Mouse (Mus musculus): ENCODE measurements around the gene Lrrk1. TPM values are rescaled to one million over a fixed set of nuclear protein-coding genes. Genes with fewer than 3 reads are reported as not detected.

The Lrrk1 gene
- polyA plus RNA-seq, 1 experiment from 2014 or later, result 12.4 TPM

GRCm38 (mm10) chr7:66218193-66219014, 169.7 kb downstream of the Lrrk1 start:
- Histone ChIP-seq H3K4me2 (replicated peaks) (peak overlapping the region; percentile 13; the same call in 1 of the 2 replicates), H3K36me3 (no peaks in the 10 kb centered on the region), H3K4me1 (peaks cover 29% of the 10 kb centered on the region), H3K9me3 (no peaks in the 10 kb centered on the region), H3K4me3 (no peak overlapping the region), H3K27ac (peak overlapping the region; percentile 92), H3K9ac (no peak overlapping the region), H3K27me3 (no peaks in the 10 kb centered on the region)
- peak; percentile 42; the same call in 1 of the 2 replicates for ATAC-seq (ENCODE audit: insufficient number of reproducible peaks, insufficient read depth, low FRiP score, low TSS enrichment)
- WGBS, result 20% methylated on average over 9 of the region's 9 CpGs

GRCm38 (mm10) chr7:66217531-66218094, 170.5 kb downstream of the Lrrk1 start:
- H3K36me3 ChIP-seq, result no peaks in the 10 kb centered on the region
- H3K27me3 ChIP-seq, result no peaks in the 10 kb centered on the region
- peaks cover 27% of the 10 kb centered on the region for H3K4me1 ChIP-seq
- ATAC-seq (ENCODE audit: insufficient number of reproducible peaks, insufficient read depth, low FRiP score, low TSS enrichment), result no peak
- H3K9ac ChIP-seq, result no peak overlapping the region
- H3K27ac ChIP-seq, result peak overlapping the region; percentile 92
- H3K4me2 ChIP-seq (replicated peaks), result no peak overlapping the region; the same call in 1 of the 2 replicates
- 68% methylated on average over 7 of the region's 7 CpGs for WGBS
- no peak overlapping the region for H3K4me3 ChIP-seq
- no peaks in the 10 kb centered on the region for H3K9me3 ChIP-seq

- H3K27me3 ChIP-seq, result no peaks in the 10 kb centered on the region
- H3K36me3 ChIP-seq, result no peaks in the 10 kb centered on the region
- no peak overlapping the region for H3K27ac ChIP-seq
- no peak overlapping the region for H3K9ac ChIP-seq
- WGBS, result 77% methylated on average over 7 of the region's 7 CpGs
- ATAC-seq (ENCODE audit: insufficient number of reproducible peaks, insufficient read depth, low FRiP score, low TSS enrichment), result no peak
- H3K9me3 ChIP-seq, result no peaks in the 10 kb centered on the region
- H3K4me2 ChIP-seq (replicated peaks), result no peak overlapping the region
- no peak overlapping the region for H3K4me3 ChIP-seq
- H3K4me1 ChIP-seq, result peaks cover 27% of the 10 kb centered on the region
These were observed 171.1 kb downstream of the Lrrk1 start for GRCm38 (mm10) chr7:66217011-66217410.

GRCm38 (mm10) chr7:66215911-66216310, 172.2 kb downstream of the Lrrk1 start:
- WGBS, result 85% methylated on average over 1 of the region's 1 CpGs
- Histone ChIP-seq H3K27ac (no peak overlapping the region), H3K9me3 (no peaks in the 10 kb centered on the region), H3K4me2 (replicated peaks) (no peak overlapping the region), H3K9ac (no peak overlapping the region), H3K4me1 (peaks cover 27% of the 10 kb centered on the region), H3K4me3 (no peak overlapping the region), H3K36me3 (no peaks in the 10 kb centered on the region), H3K27me3 (no peaks in the 10 kb centered on the region)
- no peak for ATAC-seq (ENCODE audit: insufficient number of reproducible peaks, insufficient read depth, low FRiP score, low TSS enrichment)

- ATAC-seq (ENCODE audit: insufficient number of reproducible peaks, insufficient read depth, low FRiP score, low TSS enrichment), result no peak
- 78% methylated on average over 6 of the region's 6 CpGs for WGBS
- H3K4me2 ChIP-seq (replicated peaks), result no peak overlapping the region
- no peak overlapping the region for H3K9ac ChIP-seq
- H3K27me3 ChIP-seq, result no peaks in the 10 kb centered on the region
- H3K4me1 ChIP-seq, result peaks cover 25% of the 10 kb centered on the region
- no peak overlapping the region for H3K4me3 ChIP-seq
- no peaks in the 10 kb centered on the region for H3K9me3 ChIP-seq
- no peak overlapping the region for H3K27ac ChIP-seq
- no peaks in the 10 kb centered on the region for H3K36me3 ChIP-seq
These were observed 173.7 kb downstream of the Lrrk1 start for GRCm38 (mm10) chr7:66214477-66214876.

GRCm38 (mm10) chr7:66212887-66213286, 175.3 kb downstream of the Lrrk1 start:
- Histone ChIP-seq H3K4me3 (no peak overlapping the region), H3K27ac (no peak overlapping the region), H3K4me2 (replicated peaks) (no peak overlapping the region), H3K27me3 (no peaks in the 10 kb centered on the region), H3K9me3 (no peaks in the 10 kb centered on the region), H3K36me3 (no peaks in the 10 kb centered on the region), H3K9ac (no peak overlapping the region), H3K4me1 (peaks cover 9% of the 10 kb centered on the region)
- no peak for ATAC-seq (ENCODE audit: insufficient number of reproducible peaks, insufficient read depth, low FRiP score, low TSS enrichment)
- 77% methylated on average over 1 of the region's 1 CpGs for WGBS

GRCm38 (mm10) chr7:66209920-66210319, 178.2 kb downstream of the Lrrk1 start:
- no peak overlapping the region for H3K27ac ChIP-seq
- no peak overlapping the region for H3K4me3 ChIP-seq

GRCm38 (mm10) chr7:66201657-66202056, 186.5 kb downstream of the Lrrk1 start:
- no peak overlapping the region for H3K4me3 ChIP-seq
- 88% methylated on average over 2 of the region's 2 CpGs for WGBS
- H3K4me2 ChIP-seq (replicated peaks), result no peak overlapping the region
- H3K4me1 ChIP-seq, result peaks cover 22% of the 10 kb centered on the region
- no peak for ATAC-seq (ENCODE audit: insufficient number of reproducible peaks, insufficient read depth, low FRiP score, low TSS enrichment)
- no peaks in the 10 kb centered on the region for H3K27me3 ChIP-seq
- no peaks in the 10 kb centered on the region for H3K36me3 ChIP-seq
- H3K27ac ChIP-seq, result no peak overlapping the region
- no peaks in the 10 kb centered on the region for H3K9me3 ChIP-seq
- no peak overlapping the region for H3K9ac ChIP-seq

More at GRCm38 (mm10) chr7:66209920-66210319, 178.2 kb downstream of the Lrrk1 start:
- H3K9me3 ChIP-seq, result no peaks in the 10 kb centered on the region
- no peaks in the 10 kb centered on the region for H3K36me3 ChIP-seq
- no peaks in the 10 kb centered on the region for H3K27me3 ChIP-seq
- no peak for ATAC-seq (ENCODE audit: insufficient number of reproducible peaks, insufficient read depth, low FRiP score, low TSS enrichment)
- no peaks in the 10 kb centered on the region for H3K4me1 ChIP-seq
- H3K9ac ChIP-seq, result no peak overlapping the region
- no peak overlapping the region for H3K4me2 ChIP-seq (replicated peaks)
- WGBS, result 82% methylated on average over 2 of the region's 2 CpGs

GRCm38 (mm10) chr7:66200791-66201450, 187.2 kb downstream of the Lrrk1 start:
- Histone ChIP-seq H3K36me3 (no peaks in the 10 kb centered on the region), H3K9me3 (no peaks in the 10 kb centered on the region), H3K4me2 (replicated peaks) (no peak overlapping the region), H3K27me3 (no peaks in the 10 kb centered on the region), H3K9ac (no peak overlapping the region), H3K4me3 (no peak overlapping the region), H3K27ac (0 out of 2 replicates have a peak overlapping the region, but pooled peaks have one; percentile 30), H3K4me1 (peaks cover 22% of the 10 kb centered on the region)
- 32% methylated on average over 8 of the region's 8 CpGs for WGBS
- no peak for ATAC-seq (ENCODE audit: insufficient number of reproducible peaks, insufficient read depth, low FRiP score, low TSS enrichment)

GRCm38 (mm10) chr7:66200383-66200782, 187.8 kb downstream of the Lrrk1 start:
- 83% methylated on average over 3 of the region's 3 CpGs for WGBS
- no peak overlapping the region for H3K4me3 ChIP-seq
- no peaks in the 10 kb centered on the region for H3K27me3 ChIP-seq
- no peak overlapping the region for H3K9ac ChIP-seq
- 0 out of 2 replicates have a peak overlapping the region, but pooled peaks have one; percentile 30 for H3K27ac ChIP-seq
- H3K9me3 ChIP-seq, result no peaks in the 10 kb centered on the region
- no peak for ATAC-seq (ENCODE audit: insufficient number of reproducible peaks, insufficient read depth, low FRiP score, low TSS enrichment)
- H3K36me3 ChIP-seq, result no peaks in the 10 kb centered on the region
- no peak overlapping the region for H3K4me2 ChIP-seq (replicated peaks)
- peaks cover 22% of the 10 kb centered on the region for H3K4me1 ChIP-seq

GRCm38 (mm10) chr7:66199391-66199831, 188.7 kb downstream of the Lrrk1 start:
- Histone ChIP-seq H3K9me3 (no peaks in the 10 kb centered on the region), H3K9ac (no peak overlapping the region), H3K4me1 (peaks cover 22% of the 10 kb centered on the region), H3K4me2 (replicated peaks) (no peak overlapping the region), H3K27me3 (no peaks in the 10 kb centered on the region), H3K36me3 (no peaks in the 10 kb centered on the region), H3K4me3 (no peak overlapping the region), H3K27ac (peak overlapping the region; percentile 66)
- ATAC-seq (ENCODE audit: insufficient number of reproducible peaks, insufficient read depth, low FRiP score, low TSS enrichment), result 0 out of 2 replicates have a peak, but pooled peaks have one; percentile 48
- 65% methylated on average over 5 of the region's 5 CpGs for WGBS

Measured in embryonic facial prominence, embryonic 12.5 days (tissue).